Mouse (Mus musculus) small intestine, adult 2 months (tissue): Measurements from ENCODE around the gene Pgp.

Experiments used
- CTCF ChIP-seq: fragments of 200-500 bp; IDR thresholded peaks from 2 replicates; pipeline ENCODE4 v1.5.1; 2012; ENCODE audit warnings: low read depth, mild to moderate bottlenecking, control low read depth, inconsistent platforms, low read length, moderate library complexity, mixed read lengths; ENCODE audit not compliant: insufficient replicate concordance, insufficient read length; ENCODE audit errors: extremely low read depth
- POLR2A ChIP-seq: fragments of 200-500 bp; IDR thresholded peaks from 2 replicates; pipeline ENCODE4 v1.6.1; 2012; ENCODE audit warnings: low read depth, mild to moderate bottlenecking, control low read depth, inconsistent platforms, low read length, moderate library complexity

- TF ChIP-seq POLR2A (no peak), CTCF (no peak)
Observed at GRCm38 (mm10) chr17:24489265-24490030, 19.3 kb downstream of the Pgp start.
